Mouse (Mus musculus) megakaryocyte, embryonic 14.5 days (primary cell): ENCODE results near the gene Nceh1.

Experiments used
- FLI1 ChIP-seq: IDR thresholded peaks from 2 replicates; pipeline ENCODE4 v1.6.1; 2012; ENCODE audit warnings: low read length, inconsistent platforms, mixed read lengths
- GATA1 ChIP-seq: IDR thresholded peaks from 3 replicates; pipeline ENCODE4 v1.6.1; 2012; ENCODE audit warnings: mixed read lengths, low read length, inconsistent platforms, borderline replicate concordance

DNA sequence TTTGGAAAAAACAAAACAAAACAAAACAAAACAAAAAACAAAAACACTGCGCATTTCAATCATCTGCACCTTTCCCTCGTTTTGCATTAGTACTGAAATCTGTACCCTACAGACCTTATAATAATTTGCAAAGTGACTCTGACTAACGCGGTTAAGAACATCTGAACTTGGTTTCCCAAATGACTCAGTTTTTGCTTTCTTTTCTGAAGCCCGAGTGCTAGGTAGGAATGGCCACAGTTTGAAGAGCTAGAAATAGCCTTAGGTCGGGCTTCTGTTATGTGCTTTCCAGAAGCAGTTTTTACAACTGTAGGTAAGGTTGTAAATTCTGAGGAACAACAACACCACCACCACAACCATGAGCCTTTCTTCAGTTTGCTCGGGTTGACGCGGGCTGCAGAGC, 59.1 kb downstream of the Nceh1 start:
- TF ChIP-seq GATA1 (no peak), FLI1 (no peak)
